Mouse (Mus musculus) intestine, embryonic 14.5 days (tissue): ENCODE measurements around the gene Smpdl3b. TPM values are rescaled to one million over a fixed set of nuclear protein-coding genes. Genes with fewer than 3 reads are reported as not detected.

Experiments used
- ATAC-seq: fragments of 200-750 bp; cut with Nextera tagmentation; replicated peaks from 2 replicates; pipeline ENCODE4 v1.8.0; 2017; ENCODE audit warnings: low read depth, moderate number of reproducible peaks, moderate TSS enrichment, moderate library complexity; ENCODE audit not compliant: low FRiP score, low TSS enrichment
- DNase-seq: peaks from one replicate; pipeline ENCODE4 v3.0.0-alpha.2; 2018; ENCODE audit warnings: low spot score
- H3K27ac ChIP-seq: fragments of 300-500 bp; sonication (generic); 2 replicates; pipeline ENCODE4 v1.5.1; 2014; ENCODE audit warnings: low read depth, mild to moderate bottlenecking, control low read depth
- H3K27me3 ChIP-seq: fragments of 300-500 bp; sonication (generic); replicated peaks from 2 replicates; pipeline ENCODE4 v1.6.1; 2014; ENCODE audit warnings: low read length, control low read depth; ENCODE audit not compliant: control insufficient read depth, insufficient read depth
- H3K36me3 ChIP-seq: fragments of 300-500 bp; sonication (generic); 2 replicates; pipeline ENCODE4 v1.6.1; 2014; ENCODE audit warnings: low read length, control low read depth; ENCODE audit not compliant: control insufficient read depth, insufficient read depth
- H3K4me1 ChIP-seq: fragments of 300-500 bp; sonication (generic); replicated peaks from 2 replicates; pipeline ENCODE4 v1.6.1; 2014; ENCODE audit warnings: low read length, control low read depth, mixed read lengths; ENCODE audit not compliant: control insufficient read depth, insufficient read depth
- H3K4me2 ChIP-seq: fragments of 300-500 bp; sonication (generic); 2 replicates; pipeline ENCODE4 v1.6.1; 2014; ENCODE audit warnings: low read length
- H3K4me3 ChIP-seq: fragments of 300-500 bp; sonication (generic); 2 replicates; pipeline ENCODE4 v1.5.1; 2014; ENCODE audit warnings: low read depth, low read length, control low read depth, mixed read lengths
- H3K9ac ChIP-seq: fragments of 300-500 bp; sonication (generic); 2 replicates; pipeline ENCODE4 v1.6.1; 2014; ENCODE audit warnings: mild to moderate bottlenecking, low read length
- H3K9me3 ChIP-seq: fragments of 300-500 bp; sonication (generic); 2 replicates; pipeline ENCODE4 v1.6.1; 2016; ENCODE audit warnings: low read length, control low read depth; ENCODE audit not compliant: control insufficient read depth
- WGBS: fragments of 180-500 bp; shearing (Covaris S2); extraction: QIAGEN DNeasy Blood & Tissue Kit; methylation state at CpG from one replicate; pipeline ENCODE4 v1.1.7; 2014; 5-methylcytosine and 5-hydroxymethylcytosine counted together
- polyA plus RNA-seq: library from polyadenylated mRNA; unstranded; fragments of >200 nt; fragmentation: Nextera tagmentation; extraction: Ambion mirVana; gene quantifications from 2 replicates; pipeline ENCODE4 v1.2.1, GENCODE M21; 2014

Smpdl3b gene
- polyA plus RNA-seq, 1 experiment from 2014 or later, result 7.8 TPM

GRCm38 (mm10) chr4:132693366-132693765, 63.7 kb downstream of the Smpdl3b start:
- Histone ChIP-seq H3K4me3 (no peak overlapping the region), H3K9me3 (no peaks in the 10 kb centered on the region), H3K4me2 (no peak overlapping the region), H3K36me3 (peaks cover 53% of the 10 kb centered on the region), H3K9ac (no peak overlapping the region), H3K27ac (no peak overlapping the region), H3K4me1 (no peaks in the 10 kb centered on the region), H3K27me3 (no peaks in the 10 kb centered on the region)
- no peak for ATAC-seq
- WGBS, result 86% methylated on average over 3 of the region's 3 CpGs
- no peak for DNase-seq

GRCm38 (mm10) chr4:132689634-132690033, 67.4 kb downstream of the Smpdl3b start:
- ATAC-seq, result no peak
- H3K4me1 ChIP-seq, result no peaks in the 10 kb centered on the region
- no peak overlapping the region for H3K4me3 ChIP-seq
- WGBS, result 81% methylated on average over 2 of the region's 2 CpGs
- H3K27me3 ChIP-seq, result no peaks in the 10 kb centered on the region
- H3K27ac ChIP-seq, result no peak overlapping the region
- peaks cover 45% of the 10 kb centered on the region for H3K36me3 ChIP-seq
- H3K9ac ChIP-seq, result no peak overlapping the region
- DNase-seq, result no peak
- no peaks in the 10 kb centered on the region for H3K9me3 ChIP-seq
- no peak overlapping the region for H3K4me2 ChIP-seq

Other genes starting within 250 kb of the Smpdl3b start
- 6.9 and 7.3 TPM in 2 replicates for gene Sesn2, start 246.8 kb downstream of the Smpdl3b start, polyA plus RNA-seq
- gene Atpif1, start 223.6 kb downstream of the Smpdl3b start, polyA plus RNA-seq, result 1,370 and 1,434 TPM in 2 replicates
- gene Dnajc8, start 221.7 kb downstream of the Smpdl3b start, polyA plus RNA-seq, result 174 and 189 TPM in 2 replicates
- gene Ptafr, start 193.2 kb downstream of the Smpdl3b start, polyA plus RNA-seq, result 0.57 and 0.59 TPM in 2 replicates
- 27.0 and 28.1 TPM in 2 replicates for gene Eya3, start 118.3 kb downstream of the Smpdl3b start, polyA plus RNA-seq
- 4.0 and 7.8 TPM in 2 replicates for gene Xkr8, start 24.7 kb downstream of the Smpdl3b start, polyA plus RNA-seq
- 108 and 115 TPM in 2 replicates for gene Rpa2, start 11.1 kb upstream of the Smpdl3b start, polyA plus RNA-seq
- gene Themis2, start 39.1 kb upstream of the Smpdl3b start, polyA plus RNA-seq, result 2.0 TPM in 2 replicates
- gene Ppp1r8, start 85.9 kb upstream of the Smpdl3b start, polyA plus RNA-seq, result 63.1 and 72.4 TPM in 2 replicates
- 58.1 and 63.4 TPM in 2 replicates for gene Stx12, start 127.3 kb upstream of the Smpdl3b start, polyA plus RNA-seq
- 40.1 and 41.9 TPM in 2 replicates for gene Fam76a, start 165.3 kb upstream of the Smpdl3b start, polyA plus RNA-seq
- gene Fgr, start 216.8 kb upstream of the Smpdl3b start, polyA plus RNA-seq, result 0.62 and 0.99 TPM in 2 replicates